Mouse (Mus musculus) CH12.LX (cell line): Measurements from ENCODE around the gene Nid2.

ENCODE experiments used
- E2F4 ChIP-seq: IDR thresholded peaks from 2 replicates; pipeline ENCODE4 v1.6.1; 2011; ENCODE audit warnings: low read depth, low read length, improper control_type of control experiment; ENCODE audit not compliant: insufficient replicate concordance
- IRF4 ChIP-seq: IDR thresholded peaks from 2 replicates; pipeline ENCODE4 v1.6.1; 2014; ENCODE audit warnings: low read depth, mild to moderate bottlenecking, inconsistent platforms, low read length, improper control_type of control experiment
- SMC3 ChIP-seq: IDR thresholded peaks from 2 replicates; pipeline ENCODE4 v1.6.1; 2011; ENCODE audit warnings: low read depth, low read length, improper control_type of control experiment

DNA sequence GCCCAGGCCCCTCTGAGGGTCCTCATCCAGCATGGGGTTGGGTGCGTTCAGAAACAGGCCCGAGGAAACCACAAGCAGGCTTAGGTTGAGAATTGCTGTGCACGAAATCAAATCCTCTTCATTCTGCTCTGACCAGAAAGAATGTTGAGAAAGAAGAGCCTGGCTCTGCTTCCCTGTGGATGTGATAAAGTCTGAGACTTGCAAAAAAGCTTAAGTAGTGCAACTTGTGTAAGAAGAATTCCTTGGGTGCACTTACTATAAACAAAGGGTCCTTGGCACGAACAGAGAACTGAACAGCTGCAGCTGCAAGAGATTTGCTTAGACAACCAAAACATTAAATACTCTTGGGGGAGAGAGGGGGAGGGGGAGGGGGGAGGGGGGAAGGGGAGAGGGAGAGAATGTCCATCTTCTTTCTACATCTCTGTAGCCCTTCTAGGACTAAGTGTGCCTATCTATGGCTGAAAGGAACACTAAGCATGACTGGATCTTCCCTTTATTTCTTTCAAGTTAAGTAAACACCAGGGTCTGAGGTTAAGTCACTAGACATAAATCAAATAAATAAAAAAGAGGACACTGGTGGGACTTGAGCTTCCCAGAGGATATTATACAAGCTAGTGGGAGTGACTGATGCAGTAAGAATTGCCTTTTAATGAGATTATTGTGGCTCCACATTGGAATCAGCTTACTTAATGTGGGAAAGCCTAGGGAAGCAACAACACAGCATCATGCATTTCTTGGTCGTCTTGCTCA lies 12.8 kb upstream of the Nid2 start:
- TF ChIP-seq SMC3, result no peak
- TF ChIP-seq E2F4, result no peak
- TF ChIP-seq IRF4, result no peak
